Mouse (Mus musculus): ENCODE data around the gene Pigw.
"Not testable (repeated sequence)": the region's sequence is repeated elsewhere in the genome, so short reads cannot be mapped to it uniquely, and the experiment has no call there.

Pigw gene

DNA sequence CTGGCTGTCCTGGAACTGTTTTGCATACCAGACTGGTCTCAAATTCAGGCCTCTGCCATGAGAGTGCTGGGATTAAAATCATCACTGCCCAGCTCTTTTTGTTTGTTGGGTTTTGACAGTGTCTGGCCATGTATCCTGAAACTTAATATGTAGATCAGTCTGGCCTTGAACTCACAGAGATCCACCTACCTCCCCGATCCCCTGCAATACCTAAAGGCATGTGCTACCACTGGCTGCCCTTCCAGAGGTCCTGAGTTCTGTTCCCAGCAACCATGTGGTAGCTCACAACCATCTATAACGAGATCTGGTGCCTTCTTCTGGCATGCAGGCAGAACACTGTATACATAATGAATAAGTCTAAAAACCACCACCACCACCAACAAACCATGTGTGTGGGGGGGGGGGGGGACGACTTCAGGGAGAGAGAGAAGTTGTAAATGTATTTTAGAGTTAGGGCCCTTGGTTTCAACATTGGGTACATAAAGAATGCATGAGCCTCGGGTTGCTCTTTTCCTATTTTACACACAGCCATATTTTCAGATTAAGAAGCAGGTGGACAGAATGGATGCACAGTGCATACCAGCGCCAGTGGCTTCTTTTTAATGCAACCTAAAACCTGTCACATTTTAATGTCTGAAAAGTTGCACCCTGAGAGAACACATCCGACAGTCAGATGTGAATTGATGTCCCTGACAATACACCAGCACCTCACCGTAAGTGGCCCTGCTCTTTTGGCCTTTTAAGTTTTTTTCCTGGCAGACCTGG, 896 bp downstream of the Pigw start:
- DNase-seq (ENCODE audit: low spot score in 2 of 2): no peak

DNA sequence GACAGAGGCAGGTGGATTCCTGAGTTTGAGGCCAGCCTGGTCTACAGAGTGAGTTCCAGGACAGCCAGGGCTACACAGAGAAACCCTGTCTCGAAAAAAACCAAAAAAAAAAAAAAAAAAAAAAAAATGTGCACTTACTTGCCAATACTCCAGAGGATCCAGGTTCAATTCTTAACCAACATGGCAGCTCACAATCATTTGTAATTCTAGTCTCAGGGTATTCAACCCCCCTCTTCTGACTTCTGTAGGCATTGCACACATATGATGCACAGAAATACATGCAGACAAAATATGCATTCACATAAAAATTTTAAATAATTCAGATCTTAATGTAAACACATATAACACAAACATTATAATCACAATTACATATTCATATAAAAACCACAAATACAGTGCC, 4.1 kb downstream of the Pigw start:
- not testable (repeated sequence) for DNase-seq (ENCODE audit: low spot score in 2 of 2)

DNA sequence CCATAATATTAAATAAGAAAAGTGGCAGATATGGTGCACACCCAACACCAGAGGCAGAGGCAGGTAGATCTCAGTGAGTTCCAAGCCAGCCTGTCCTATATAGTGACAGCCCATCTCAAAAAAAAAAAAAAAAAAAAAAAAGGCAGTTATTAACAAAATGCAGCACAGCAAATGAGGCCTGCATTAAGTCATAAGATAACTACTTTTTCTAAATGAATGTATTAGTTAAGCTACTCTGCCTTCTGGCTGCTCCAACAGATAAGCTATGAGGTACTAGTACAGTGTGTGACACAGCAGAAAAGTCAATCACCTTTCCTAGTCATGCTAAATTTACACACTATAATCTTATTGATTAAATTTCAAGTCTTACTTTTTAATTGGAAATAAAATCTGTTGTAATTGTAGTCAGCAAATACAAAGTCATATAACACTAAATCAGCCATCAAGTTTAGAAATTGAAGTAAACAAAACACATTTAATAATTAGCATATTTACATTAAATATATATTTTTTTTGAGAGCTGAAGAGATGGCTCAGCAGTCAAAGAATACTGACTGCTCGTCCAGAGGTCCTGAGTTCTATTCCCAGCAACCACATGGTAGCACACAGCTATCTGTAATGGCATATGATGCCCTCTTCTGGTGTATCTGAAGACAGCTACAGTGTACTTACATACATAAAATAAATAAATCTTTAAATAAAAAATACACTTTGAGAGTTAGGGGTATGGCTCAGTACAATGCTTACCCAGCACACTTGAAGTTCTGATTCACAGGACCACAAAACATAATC, 6.8 kb downstream of the Pigw start:
- DNase-seq (ENCODE audit: low spot score in 2 of 2): no peak

DNA sequence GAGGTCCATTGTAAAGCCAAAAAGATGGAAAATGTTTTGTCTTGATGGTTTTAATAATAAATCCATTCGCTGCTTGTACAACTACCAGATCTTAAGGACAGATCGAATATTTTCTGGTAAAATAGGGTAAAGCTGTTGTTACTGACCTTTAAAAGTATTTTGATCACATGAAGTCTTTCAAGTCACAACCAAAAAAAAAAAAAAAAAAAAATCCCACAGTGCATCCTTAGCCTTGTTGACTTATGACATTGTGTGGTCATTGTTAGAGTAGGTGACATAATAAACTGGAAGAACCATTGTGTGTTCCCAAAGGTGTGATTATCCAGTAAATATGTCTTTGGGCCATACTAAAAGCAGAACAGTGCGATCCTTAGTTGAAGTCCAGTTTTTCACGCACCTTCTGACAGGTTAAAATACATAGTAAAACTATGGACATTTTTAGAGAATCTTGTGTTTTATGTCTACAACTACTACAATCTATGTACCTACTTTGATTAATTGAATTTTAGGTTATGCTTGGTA, 8.5 kb downstream of the Pigw start:
- DNase-seq (ENCODE audit: low spot score in 2 of 2): no peak

DNA sequence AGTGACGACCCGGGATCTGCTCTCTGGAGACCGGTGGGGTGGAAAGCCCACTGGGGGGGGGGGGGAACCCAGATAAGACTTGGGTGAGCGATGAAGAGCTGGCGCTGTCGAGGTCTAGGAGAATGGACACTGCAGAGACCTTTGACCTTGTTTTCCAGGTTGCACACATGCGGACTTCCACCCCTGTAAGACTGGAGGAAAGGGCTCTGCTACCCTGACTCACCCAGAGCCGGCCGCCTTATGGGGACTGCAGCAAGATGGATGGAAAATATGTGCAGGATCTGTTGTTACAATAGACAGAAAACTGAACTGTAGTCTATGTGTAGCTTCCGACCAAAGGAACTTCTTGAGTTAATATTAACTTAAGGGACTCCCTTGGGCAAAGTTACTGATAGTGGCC, 9.0 kb downstream of the Pigw start:
- no peak for DNase-seq (ENCODE audit: low spot score in 2 of 2)

DNA sequence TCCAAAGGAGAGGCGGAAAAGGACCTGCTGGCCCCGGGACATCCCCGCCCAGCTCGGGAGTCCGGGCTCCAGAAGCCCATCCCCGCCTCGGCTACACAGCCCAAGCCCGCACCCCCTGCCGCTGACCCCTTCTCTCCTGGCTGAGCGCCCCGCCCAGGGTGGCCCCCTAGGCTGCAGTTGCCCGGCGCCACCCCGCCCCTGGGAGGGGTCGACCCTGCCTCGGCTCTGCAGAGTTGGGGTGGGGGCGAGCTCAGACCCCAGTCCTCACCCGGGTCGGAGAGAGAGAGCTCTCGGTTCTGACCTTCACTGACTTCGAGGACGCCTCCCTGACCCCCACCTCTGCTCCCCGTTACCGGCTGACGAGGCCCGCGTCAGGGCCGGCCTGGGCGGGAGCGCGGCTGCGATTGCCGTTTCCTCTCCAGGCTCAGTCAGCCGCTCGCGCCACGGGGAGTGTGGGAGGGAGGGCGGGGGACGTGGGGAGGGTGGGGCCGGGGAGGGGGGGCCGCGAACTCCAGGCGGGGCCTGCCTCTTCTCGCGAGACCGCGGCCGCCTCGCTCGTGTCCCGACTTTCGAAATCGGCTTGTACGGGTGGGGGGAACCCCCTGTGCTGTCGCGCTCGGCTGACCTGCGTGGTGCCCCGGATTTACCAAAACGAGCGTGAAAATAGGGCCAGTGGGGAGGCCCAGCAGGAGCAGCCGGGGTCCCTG, 9.6 kb downstream of the Pigw start, which contains the start of gene Ggnbp2:
Gene Ggnbp2, minus strand, starts transcription at position 481 of the 707 bp plus-strand sequence.
- DNase-seq (ENCODE audit: low spot score in 2 of 2): peak; percentile 82 to 93

DNA sequence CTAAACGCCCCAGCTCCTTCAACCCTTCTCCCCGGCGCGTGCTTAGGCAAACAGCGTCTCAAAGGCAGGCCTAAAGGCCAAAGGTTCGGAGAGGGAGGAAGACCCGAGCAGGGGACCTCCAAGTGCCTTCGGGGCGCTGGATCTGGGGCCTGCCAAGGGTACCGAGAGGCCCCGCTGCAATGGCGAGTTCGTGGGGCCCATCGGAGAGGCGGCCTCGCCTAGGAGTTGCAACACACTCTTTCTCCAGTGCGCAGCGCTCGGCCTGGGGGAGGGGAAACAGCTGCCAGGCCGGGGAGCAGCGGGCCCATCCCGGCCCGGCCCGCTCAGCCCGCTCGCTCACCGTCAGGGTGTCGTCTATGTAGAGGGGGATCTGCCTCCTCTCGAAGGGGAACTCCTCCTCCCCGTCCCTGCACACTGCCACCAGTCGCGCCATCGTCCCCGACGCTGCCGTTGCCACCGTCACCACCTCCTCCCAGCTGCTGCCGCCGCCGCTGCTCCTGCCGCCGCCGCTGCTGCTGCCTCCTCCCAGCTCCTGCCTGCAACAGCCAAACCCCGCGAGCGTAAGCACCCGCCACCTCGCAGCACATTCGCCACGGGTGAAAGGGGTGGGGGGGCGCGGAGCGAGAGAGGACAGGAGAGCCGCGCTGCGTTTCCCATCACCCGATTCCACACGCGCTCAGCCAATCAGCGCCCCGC, 10.4 kb downstream of the Pigw start:
- peak; percentile 86 to 92 for DNase-seq (ENCODE audit: low spot score in 2 of 2)

DNA sequence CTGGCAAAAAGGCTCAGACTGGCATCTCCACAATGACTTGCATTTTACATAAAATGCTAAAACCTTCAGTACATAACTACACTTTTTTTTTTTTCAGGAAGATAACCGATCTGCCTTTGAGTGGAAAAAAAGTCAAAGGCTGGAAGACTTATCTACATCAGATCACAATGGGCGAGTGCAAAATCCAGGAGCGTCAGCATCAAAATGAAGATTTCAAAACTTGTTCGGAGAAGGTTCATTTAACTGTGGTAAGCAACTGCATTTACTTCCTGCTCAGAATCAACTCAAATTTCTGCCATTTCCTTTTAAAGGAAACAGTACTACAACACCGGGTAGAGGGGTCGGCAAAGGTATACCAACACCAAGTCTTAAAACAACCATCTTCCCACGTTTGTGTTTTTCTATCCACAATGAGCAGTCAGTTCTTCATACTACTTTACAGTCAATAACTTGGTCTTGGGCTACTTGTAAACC, 11.3 kb downstream of the Pigw start:
- no peak for DNase-seq (ENCODE audit: low spot score in 2 of 2)

DNA sequence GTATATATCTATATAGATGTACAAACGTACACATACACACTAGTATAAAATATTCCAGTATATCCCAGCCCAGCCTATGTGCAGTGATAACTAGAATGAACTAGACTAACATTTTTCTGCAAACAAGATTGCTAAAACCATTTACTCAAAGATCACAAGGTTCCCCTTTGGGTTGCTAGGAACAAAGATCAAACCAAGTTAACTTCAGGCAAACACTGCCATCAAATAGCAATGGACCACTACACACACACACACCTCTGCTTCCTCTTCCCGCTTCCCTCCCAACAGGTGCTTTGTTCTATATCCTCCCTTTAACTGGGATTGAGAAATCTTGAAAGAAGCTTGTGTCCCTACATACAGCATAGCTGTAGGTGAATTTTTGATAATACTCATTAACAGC, 12.5 kb downstream of the Pigw start:
- DNase-seq (ENCODE audit: low spot score in 2 of 2): no peak

DNA sequence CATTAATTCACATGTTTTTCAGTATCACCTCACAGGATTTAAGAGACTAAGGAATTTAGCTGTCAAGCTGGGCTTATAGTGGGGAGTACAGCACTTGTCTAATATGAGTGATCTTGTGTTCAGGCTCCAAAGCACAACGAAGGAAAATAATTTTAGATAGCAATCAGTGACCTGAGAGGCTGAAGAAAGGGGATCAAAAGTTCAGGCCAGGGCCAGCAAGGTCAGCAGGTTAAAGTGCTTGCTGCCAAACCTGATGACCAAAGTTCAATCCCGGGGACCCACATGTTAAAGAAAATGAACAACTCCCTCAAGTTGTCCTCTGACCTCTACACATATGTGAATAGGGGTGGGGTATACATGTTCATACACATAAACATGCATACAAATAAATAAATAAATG, 14.8 kb downstream of the Pigw start:
- no peak for DNase-seq (ENCODE audit: low spot score in 2 of 2)

DNA sequence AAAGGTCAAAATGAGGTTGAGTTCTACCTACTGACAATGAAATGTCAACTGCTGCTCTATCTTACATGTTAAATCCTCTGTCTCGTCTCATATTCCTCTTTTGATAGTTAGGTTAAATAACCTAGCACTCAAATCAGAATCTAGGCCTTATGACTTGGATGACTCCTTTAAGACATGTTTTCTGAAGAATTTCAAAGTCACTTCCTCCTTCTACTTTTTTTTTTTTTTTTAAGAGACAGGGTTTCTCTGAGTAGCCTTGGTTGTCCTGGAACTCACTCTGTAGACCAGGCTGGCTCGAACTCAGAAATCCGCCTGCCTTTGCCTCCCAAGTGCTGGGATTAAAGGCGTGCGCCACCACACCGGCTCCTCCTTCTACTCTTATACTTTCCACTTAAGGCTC, 24.8 kb downstream of the Pigw start:
- no peak for DNase-seq (ENCODE audit: low spot score in 2 of 2)

DNA sequence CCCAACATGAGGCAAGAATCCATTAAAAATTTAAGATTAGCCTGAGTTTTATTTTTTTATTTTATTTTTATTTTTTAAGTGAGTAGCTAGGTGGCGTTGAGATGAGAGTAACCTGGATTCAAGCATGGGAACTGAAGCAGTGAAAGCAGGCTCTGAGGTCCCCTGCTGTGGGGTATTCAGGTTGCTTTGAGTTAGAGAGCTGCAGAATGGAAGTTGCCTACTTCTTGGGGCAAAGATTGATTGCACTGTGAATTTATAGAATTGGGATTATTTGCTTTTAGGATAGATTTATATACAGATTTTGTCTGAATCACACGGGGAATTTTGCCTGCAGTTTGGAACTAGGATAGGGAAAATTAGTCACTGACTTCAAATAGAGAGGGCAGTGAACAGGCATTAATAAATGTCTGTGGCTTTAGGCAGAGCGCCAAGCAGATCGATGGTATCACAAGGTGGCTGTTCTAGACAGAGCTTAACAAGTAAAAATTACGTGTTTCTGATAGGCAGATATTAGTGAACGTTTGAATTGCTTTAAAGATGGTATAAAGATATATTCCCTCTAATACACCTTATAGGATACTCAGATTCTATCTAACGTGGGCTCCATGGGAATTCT, 32.5 kb downstream of the Pigw start:
- DNase-seq (ENCODE audit: low spot score in 2 of 2): peak; percentile 52 to 58

DNA sequence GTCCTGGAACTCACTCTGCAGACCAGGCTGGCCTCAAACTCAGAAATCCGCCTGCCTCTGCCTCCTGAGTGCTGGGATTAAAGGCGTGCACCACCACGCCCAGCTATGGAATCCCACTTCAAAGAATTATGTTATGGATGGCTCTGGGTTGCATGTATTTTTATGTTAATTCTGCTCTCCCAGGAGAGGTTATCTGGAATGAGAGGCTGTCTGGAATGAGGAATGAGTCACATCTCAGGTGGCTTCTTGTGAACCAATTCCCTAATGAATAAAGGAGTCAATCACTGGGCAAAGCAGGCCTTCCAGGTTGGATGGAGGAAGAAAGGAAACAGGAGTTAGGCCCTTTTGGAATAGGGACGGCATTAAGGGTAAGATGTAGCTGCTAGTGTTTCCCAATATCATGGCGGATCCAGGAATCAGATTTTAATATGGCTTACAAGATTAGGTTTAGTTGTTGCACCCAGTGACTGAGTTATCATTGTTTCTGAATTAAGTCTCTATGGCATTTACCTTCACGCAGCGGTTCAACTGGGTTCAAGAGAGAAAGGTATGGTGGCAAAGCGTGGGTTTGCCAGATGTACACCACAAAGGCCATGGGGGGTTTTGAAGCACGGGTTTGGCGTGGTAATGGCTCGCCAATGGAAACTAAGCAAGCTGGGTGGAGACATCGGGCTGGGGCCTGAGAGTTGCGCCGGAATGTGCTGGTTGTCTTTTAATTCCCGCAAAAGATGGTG, 33.2 kb downstream of the Pigw start:
- no peak for DNase-seq (ENCODE audit: low spot score in 2 of 2)

DNA sequence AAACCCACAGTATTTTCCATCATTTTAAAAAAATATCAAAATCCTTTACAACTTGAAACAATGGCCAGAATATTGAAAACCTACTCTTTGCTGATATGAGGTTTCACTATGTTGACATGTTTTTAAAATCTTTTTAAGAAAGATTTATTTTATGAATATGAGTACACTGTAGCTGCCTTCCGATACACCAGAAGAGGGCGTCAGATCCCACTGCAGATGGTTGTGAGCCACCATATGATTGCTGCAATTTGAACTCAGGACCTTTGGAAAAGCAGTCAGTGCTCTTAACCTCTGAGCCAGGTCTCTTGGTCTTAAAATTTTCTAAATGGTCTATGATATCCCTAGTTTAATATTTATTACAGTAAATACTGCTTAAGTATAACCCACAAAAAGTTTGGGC, 40.8 kb downstream of the Pigw start:
- no peak for DNase-seq (ENCODE audit: low spot score in 2 of 2)

DNA sequence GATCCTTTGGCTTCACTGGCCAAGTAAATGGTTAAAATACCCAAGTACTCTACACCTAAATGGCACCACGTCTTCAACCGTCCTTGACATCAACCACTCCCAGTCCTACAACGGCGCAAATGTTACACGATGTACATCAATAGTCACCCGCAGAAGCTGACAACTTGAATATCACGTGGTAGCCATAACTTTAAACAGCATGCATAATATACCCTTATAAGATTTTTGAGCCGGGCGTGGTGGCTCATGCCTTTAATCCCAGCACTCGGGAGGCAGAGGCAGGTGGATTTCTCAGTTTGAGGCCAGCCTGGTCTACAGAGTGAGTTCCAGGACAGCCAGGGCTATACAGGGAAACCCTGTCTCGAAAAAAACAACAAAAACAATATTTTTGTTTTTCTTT, 50.6 kb downstream of the Pigw start:
- not testable (repeated sequence) for DNase-seq (ENCODE audit: low spot score in 2 of 2)

DNA sequence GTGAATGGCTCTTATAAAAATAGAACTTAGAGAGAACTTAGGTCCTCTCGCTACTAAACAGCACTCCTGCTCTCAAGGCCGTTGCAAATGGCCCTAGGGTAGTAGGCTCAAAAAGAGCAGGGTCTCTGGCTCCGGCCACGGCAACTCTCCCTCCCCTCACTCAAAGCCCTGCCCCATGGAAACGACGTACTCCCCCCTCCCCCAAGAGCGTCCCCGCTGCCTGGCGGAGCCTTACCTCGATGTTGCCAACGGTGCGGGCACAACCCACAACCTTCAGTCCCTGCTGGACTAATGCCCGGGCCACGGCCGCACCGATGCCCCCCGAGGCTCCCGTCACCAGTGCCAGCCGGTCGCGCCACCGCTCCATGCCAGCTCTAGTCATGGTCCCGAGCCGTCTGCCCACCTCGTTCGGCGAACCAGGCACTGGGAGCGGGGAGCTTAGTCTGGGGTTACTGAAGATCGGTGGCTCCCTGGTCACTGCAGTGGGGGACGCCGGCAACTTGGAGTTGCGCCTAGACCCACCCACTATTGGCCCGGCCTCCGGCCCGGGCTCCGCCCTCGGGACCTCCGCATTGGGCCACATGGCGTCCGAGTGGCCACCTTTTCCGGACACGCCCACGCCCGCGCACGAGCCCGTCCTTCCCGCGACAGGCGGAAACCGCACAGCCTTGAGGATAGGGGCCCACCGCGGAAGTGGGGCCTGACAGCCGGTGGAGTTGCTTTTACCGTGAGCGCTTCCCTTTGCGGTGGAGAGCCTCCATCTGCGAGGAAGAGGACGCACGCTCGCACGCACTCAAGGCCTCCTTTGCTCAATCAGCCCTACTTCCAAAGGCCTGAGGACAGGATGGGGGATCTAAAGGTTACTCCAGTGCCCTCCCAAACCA, 51.3 kb downstream of the Pigw start, which contains the start of gene Dhrs11:
Gene Dhrs11, minus strand, starts transcription at position 479 of the 884 bp plus-strand sequence.
- DNase-seq (ENCODE audit: low spot score in 2 of 2): peak; percentile 89 to 94

DNA sequence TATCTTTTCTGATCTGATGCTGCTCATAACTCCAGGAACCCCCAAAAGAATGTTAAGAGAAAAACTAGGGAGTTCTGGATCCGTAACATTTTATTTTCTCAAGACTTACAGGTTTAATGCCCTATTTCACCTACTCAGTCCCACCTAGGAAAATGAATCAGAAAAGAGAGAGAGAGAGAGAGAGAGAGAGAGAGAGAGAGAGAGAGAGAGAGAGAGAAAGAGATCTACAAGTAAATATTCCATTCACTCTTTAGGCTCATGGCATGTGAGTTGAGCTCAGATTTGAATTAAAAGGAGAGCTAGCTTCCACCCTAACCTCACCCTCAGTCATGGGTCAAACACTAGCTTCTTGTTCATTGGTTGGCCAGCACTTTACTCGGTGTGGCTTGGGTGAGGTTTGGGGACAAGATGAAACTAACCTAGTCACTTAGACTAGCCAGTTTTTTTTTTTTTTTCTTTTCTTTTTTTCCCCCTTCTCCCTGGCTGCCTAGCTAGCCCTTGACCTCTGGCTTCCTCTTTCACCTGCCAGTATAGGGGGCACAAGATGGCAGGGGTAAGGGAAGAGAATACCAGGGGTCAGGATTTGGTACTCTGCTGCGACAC, 52.1 kb downstream of the Pigw start:
- no peak for DNase-seq (ENCODE audit: low spot score in 2 of 2)

DNA sequence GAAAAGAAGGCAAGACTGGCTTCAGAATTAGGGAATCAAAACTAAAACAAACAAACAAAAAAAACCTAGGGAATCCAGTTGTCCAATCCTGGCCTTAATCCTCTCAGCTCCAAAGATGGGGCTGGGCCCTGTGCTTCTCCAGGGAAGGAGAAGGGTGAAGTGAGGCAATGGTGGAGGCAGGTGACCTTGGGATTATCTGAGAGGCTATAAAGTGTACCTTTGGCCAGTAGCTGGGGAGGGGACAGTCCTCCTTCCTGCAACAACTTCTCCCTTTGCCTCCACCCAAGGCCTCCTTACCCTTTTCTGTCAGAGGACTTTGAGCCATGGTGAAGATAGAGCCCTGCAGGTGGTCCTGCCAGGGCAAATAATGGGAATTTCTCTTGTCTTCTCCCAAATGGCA, 52.6 kb downstream of the Pigw start:
- no peak for DNase-seq (ENCODE audit: low spot score in 2 of 2)

Data from urinary bladder, postnatal 36 days (tissue).